Mouse (Mus musculus): ENCODE measurements around the gene Sspn. TPM values are rescaled to one million over a fixed set of nuclear protein-coding genes. Genes with fewer than 3 reads are reported as not detected.

Gene Sspn
- total and polyA plus RNA-seq, 3 experiments = not detected

GRCm38 (mm10) chr6:145891951-145892350 lies 39.5 kb upstream of the Sspn start:
- no peak overlapping the region for H3K4me3 ChIP-seq (ENCODE audit: control insufficient read depth in 1 of 2, insufficient read depth in 1 of 2, low read depth in 2 of 2, low read length in 2 of 2)
- H3K27me3 ChIP-seq (ENCODE audit: control insufficient read depth in 1 of 2, insufficient read depth in 2 of 2, low read length in 2 of 2) = no peaks in the 10 kb centered on the region
- no peaks in the 10 kb centered on the region for H3K79me2 ChIP-seq (ENCODE audit: control insufficient read depth, insufficient read depth, low read length, poor library complexity)
- H3K9me3 ChIP-seq (replicated peaks; ENCODE audit: insufficient read depth, low read length) = no peaks in the 10 kb centered on the region
- TF ChIP-seq MAZ (IDR thresholded peaks at IDR 0.05; ENCODE audit: low read depth, low read length) (no peak), ZNF384 (IDR thresholded peaks at IDR 0.05; ENCODE audit: low read depth, low read length) (no peak), MAX (IDR thresholded peaks at IDR 0.05; ENCODE audit: low read length) (no peak), RCOR1 (IDR thresholded peaks at IDR 0.05; ENCODE audit: low read depth, low read length) (no peak), TAL1 (IDR thresholded peaks at IDR 0.05; ENCODE audit: low read length) (no peak), NRF1 (IDR thresholded peaks at IDR 0.05; ENCODE audit: insufficient read depth, low read depth, low read length, poor library complexity, severe bottlenecking) (no peak), ZC3H11A (IDR thresholded peaks at IDR 0.05; ENCODE audit: low read depth, low read length) (no peak), CHD2 (IDR thresholded peaks at IDR 0.05; ENCODE audit: low read length) (no peak), TBP (IDR thresholded peaks at IDR 0.05; ENCODE audit: low read depth, low read length) (no peak), MEF2A (IDR thresholded peaks at IDR 0.05; ENCODE audit: extremely low read depth, insufficient replicate concordance, low read depth, low read length, poor library complexity, severe bottlenecking) (no peak), MXI1 (IDR thresholded peaks at IDR 0.05; ENCODE audit: low read depth, low read length) (no peak), EP300 (IDR thresholded peaks at IDR 0.05; ENCODE audit: low read depth in 1 of 2, low read length in 2 of 2) (no peak), NELFE (IDR thresholded peaks at IDR 0.05; ENCODE audit: low read depth, low read length) (no peak), MYB (IDR thresholded peaks at IDR 0.05; ENCODE audit: low read depth, low read length) (no peak), POLR2AphosphoS5 (IDR thresholded peaks at IDR 0.05; ENCODE audit: borderline replicate concordance, low read depth, low read length) (no peak), JUND (IDR thresholded peaks at IDR 0.05; ENCODE audit: low read depth, low read length) (no peak), E2F4 (IDR thresholded peaks at IDR 0.05; ENCODE audit: borderline replicate concordance, low read depth, low read length) (no peak), TCF12 (IDR thresholded peaks at IDR 0.05; ENCODE audit: low read depth, low read length) (no peak), MYC (IDR thresholded peaks at IDR 0.05; ENCODE audit: low read depth, low read length) (no peak)
- no peak for DNase-seq (ENCODE audit: low read depth, low spot score)
- peaks cover 0 to 5% of the 10 kb centered on the region in 2 experiments; a peak in 1 of 4 replicates for H3K4me1 ChIP-seq (ENCODE audit: control insufficient read depth in 1 of 2, insufficient read depth in 2 of 2, low read length in 2 of 2)
- H3K36me3 ChIP-seq (ENCODE audit: control insufficient read depth in 1 of 2, insufficient read depth in 2 of 2, low read length in 2 of 2) = no peaks in the 10 kb centered on the region
- H3K27ac ChIP-seq (ENCODE audit: control insufficient read depth, low read depth, low read length) = no peak overlapping the region
- no peak overlapping the region for H3K9ac ChIP-seq (ENCODE audit: control insufficient read depth, low read depth, low read length, poor library complexity, severe bottlenecking)

GRCm38 (mm10) chr6:145892381-145893265 lies 38.8 kb upstream of the Sspn start:
- DNase-seq (ENCODE audit: low read depth, low spot score) = no peak
- Histone ChIP-seq H3K4me1 (ENCODE audit: control insufficient read depth in 1 of 2, insufficient read depth in 2 of 2, low read length in 2 of 2) (peaks cover 0 to 5% of the 10 kb centered on the region in 2 experiments; a peak in 1 of 4 replicates), H3K27me3 (ENCODE audit: control insufficient read depth in 1 of 2, insufficient read depth in 2 of 2, low read length in 2 of 2) (no peaks in the 10 kb centered on the region), H3K9me3 (replicated peaks; ENCODE audit: insufficient read depth, low read length) (no peaks in the 10 kb centered on the region), H3K79me2 (ENCODE audit: control insufficient read depth, insufficient read depth, low read length, poor library complexity) (no peaks in the 10 kb centered on the region), H3K9ac (ENCODE audit: control insufficient read depth, low read depth, low read length, poor library complexity, severe bottlenecking) (no peak overlapping the region), H3K27ac (ENCODE audit: control insufficient read depth, low read depth, low read length) (no peak overlapping the region), H3K36me3 (ENCODE audit: control insufficient read depth in 1 of 2, insufficient read depth in 2 of 2, low read length in 2 of 2) (no peaks in the 10 kb centered on the region), H3K4me3 (ENCODE audit: control insufficient read depth in 1 of 2, insufficient read depth in 1 of 2, low read depth in 2 of 2, low read length in 2 of 2) (no peak overlapping the region)
- no peak for TF ChIP-seq GATA1 (IDR thresholded peaks at IDR 0.05; ENCODE audit: low read depth, low read length)
- no peak for TF ChIP-seq RAD21 (IDR thresholded peaks at IDR 0.05; ENCODE audit: low read depth, low read length)
- TF ChIP-seq MYC (IDR thresholded peaks at IDR 0.05; ENCODE audit: low read depth, low read length) = no peak
- TF ChIP-seq POLR2AphosphoS5 (IDR thresholded peaks at IDR 0.05; ENCODE audit: borderline replicate concordance, low read depth, low read length) = no peak
- TF ChIP-seq NRF1 (IDR thresholded peaks at IDR 0.05; ENCODE audit: insufficient read depth, low read depth, low read length, poor library complexity, severe bottlenecking) = no peak
- TF ChIP-seq ELF1 (IDR thresholded peaks at IDR 0.05; ENCODE audit: low read depth, low read length) = no peak
- TF ChIP-seq E2F4 (IDR thresholded peaks at IDR 0.05; ENCODE audit: borderline replicate concordance, low read depth, low read length) = no peak
- TF ChIP-seq POLR2AphosphoS2 (IDR thresholded peaks at IDR 0.05; ENCODE audit: low read length) = no peak
- no peak for TF ChIP-seq UBTF (IDR thresholded peaks at IDR 0.05; ENCODE audit: borderline replicate concordance, insufficient read depth, low read depth, low read length)
- TF ChIP-seq MAZ (IDR thresholded peaks at IDR 0.05; ENCODE audit: low read depth, low read length) = no peak
- TF ChIP-seq MAFK (IDR thresholded peaks at IDR 0.05; ENCODE audit: borderline replicate concordance, low read depth, low read length) = no peak
- TF ChIP-seq CHD2 (IDR thresholded peaks at IDR 0.05; ENCODE audit: low read length) = no peak
- no peak for TF ChIP-seq EP300 (IDR thresholded peaks at IDR 0.05; ENCODE audit: low read depth in 1 of 2, low read length in 2 of 2)

Data from MEL (cell line).